Mouse (Mus musculus): ENCODE data around the gene Ccdc84.
"Not testable (repeated sequence)": the region's sequence is repeated elsewhere in the genome, so short reads cannot be mapped to it uniquely, and the experiment has no call there.

Gene Ccdc84

DNA sequence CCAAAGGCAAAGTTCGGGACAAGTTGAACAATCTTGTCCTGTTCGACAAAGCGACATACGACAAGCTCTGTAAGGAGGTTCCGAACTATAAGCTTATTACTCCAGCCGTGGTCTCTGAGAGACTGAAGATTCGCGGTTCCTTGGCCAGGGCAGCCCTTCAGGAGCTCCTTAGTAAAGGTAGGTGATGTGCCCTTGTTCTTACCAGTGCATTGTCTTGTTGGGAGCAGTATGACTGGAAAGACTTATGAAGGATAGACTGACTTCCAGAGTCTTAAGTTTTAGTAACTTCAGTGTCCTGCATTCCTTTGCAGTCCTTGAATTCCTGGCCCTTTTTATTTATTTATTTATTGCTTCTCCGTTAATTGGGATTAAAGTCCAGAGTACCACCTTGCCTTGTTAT lies 9.7 kb downstream of the Ccdc84 start:
- not testable (repeated sequence) for DNase-seq (ENCODE audit: low read depth)

DNA sequence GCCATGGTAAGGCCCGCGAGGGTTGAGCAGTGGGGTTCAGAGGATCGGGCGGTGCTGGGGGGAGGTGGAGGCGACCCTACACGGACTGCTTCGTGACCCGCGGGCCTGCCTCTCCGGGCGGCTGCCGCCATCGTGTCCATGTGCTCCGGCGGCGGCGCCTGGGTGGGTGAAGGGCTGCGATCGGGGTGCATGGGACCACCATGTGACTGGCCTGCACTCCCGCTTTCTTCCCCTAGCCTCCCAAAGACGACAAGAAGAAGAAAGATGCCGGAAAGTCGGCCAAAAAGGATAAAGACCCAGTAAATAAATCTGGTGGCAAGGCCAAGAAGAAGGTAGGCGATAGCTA lies 10.6 kb downstream of the Ccdc84 start:
- DNase-seq (ENCODE audit: low read depth), result no peak

DNA sequence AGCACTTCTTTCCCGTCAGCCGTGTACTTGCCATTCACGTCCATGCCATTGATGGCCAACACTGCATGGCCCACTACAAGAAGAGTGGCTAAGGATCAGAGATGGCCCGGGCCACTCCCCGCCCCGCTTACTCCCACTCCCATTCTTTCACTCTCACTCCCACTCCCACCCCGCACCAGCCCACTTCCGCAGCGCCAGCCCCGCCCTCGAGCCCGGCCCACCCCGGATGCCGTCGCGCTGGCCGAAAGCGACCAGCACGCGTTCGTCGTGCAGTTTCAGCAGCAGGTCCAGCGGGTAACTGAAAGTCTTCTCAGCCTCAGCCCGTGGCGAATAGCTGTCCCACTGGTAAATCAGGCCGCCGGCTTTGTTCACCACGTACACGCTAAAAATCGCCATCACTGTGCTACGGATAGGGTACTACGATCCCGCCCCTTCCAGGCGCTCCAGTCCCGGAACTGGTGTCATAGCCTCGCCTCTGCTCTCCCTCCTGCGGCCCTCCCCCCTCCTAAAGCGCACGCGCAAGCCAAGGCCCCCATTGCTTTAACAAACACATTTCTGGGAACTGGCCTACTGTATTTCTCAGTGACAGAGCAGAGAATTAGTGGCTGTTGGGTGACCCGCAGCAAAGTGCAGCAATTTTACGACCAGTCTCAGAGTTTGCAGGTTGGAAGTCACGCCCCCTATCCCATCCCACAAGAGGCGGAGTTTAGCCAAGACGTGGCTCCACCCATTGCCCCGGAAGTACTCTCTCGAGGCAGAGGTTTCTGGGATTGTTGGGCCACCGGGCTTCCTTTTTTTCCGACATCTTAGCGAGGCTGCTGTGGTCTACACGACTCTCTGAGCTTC lies 11.2 kb downstream of the Ccdc84 start, which contains the start of the genes Rps25 and Trappc4:
Gene Rps25, plus strand, starts transcription at position 234 of the 846 bp plus-strand sequence.
Gene Trappc4, minus strand, starts transcription at position 695 of the 846 bp plus-strand sequence.
- DNase-seq (ENCODE audit: low read depth), result peak; percentile 89

DNA sequence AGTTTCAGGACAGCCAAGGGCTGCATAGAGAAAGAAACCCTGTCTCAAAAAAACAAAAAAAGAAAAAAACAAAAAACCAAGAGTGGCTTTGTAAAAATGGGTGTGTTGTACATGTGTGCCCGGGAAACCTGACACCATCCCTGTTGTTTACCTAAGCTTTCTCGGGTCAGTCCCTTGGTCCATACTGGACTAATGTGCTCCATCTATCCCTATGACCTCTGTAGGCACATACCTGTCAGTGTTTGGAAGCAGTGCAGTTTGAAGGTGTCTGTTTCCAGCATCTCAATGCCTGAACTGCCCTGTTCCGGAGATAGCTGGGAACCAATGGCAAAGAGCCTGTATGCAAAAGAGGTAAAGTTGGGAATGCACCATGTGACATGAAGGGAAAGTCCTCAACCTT lies 13.4 kb downstream of the Ccdc84 start:
- DNase-seq (ENCODE audit: low read depth), result no peak

DNA sequence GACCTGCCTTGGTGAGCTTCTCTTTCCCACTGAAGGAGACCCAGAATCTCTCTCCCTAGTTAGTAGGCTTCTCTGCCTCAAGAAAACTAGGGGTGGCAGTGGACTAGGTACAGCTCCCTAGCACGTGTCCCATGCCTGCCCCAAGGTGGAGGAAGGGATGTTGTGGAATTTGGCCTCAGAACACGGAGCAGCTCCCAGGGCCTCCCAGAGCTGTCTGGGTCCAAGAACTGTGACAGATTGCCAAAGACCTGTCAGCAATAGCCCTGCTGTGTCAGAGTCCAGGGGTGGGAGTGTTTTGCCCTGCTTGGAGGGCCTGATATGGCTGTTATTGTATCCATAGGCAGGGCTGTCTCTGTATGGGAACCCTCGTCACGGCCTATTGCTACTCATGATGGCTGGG lies 17.3 kb downstream of the Ccdc84 start:
- DNase-seq (ENCODE audit: low read depth), result no peak

DNA sequence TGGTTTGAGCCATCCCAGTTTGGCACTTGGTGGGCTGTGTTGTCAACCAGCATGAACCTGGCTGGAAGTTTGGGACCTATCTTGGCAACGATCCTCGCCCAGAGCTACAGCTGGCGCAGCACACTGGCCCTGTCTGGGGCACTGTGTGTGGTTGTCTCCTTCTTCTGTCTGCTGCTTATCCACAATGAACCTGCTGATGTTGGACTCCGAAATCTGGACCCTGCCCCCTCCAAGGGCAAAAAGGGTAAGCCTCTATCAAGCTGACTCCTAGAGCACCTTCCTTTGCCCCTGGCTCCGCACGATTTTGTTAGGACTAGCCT lies 18.6 kb downstream of the Ccdc84 start:
- no peak for DNase-seq (ENCODE audit: low read depth)

DNA sequence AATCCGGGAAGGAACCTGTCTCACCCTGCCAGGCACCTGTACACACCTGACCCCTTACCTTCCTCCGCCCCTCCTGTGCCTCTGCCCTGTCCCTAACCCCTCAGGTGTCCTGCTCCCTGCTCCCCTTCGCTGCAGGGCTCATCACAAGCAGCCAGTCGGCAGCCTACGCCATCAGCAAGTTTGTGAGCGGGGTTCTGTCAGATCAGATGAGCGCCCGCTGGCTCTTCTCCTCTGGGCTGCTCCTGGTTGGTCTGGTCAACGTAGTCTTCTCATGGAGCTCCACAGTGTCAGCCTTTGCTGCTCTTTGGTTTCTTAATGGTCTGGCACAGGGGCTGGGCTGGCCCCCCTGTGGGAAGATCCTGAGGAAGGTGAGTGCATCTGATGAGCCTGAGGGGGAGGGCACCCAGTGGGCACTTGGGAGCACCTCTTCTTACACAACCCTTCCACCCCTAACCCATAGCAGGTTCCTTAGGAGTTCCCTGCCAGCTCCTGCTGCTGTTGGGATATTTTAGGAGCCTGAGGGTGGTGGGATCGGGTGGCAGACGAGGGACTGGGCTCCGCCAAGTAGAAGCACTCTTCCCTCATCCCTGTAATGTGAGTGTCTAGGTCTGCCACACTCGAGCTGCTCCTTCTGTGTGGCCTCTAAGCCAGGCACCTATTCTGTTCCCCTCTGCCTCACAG lies 19.1 kb downstream of the Ccdc84 start:
- DNase-seq (ENCODE audit: low read depth), result no peak

DNA sequence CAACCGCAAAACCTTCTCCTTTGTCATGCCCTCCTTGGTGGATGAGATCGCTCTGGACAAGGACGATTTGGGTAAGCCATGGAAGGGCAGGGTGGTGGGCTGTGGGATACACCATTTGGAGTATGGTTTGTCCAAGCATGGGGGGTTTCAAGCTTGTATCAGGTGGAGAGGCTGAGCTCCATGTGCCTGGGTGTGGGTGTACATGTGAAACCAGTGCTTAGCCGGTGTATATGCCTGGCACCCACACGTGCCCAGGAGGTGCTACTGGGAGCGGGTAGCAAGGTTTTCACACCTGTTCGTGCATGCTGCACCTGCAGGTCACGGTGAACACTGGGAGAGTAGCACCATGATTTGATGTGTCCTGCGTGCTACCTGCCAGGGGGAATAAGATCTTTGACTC lies 19.8 kb downstream of the Ccdc84 start:
- no peak for DNase-seq (ENCODE audit: low read depth)

DNA sequence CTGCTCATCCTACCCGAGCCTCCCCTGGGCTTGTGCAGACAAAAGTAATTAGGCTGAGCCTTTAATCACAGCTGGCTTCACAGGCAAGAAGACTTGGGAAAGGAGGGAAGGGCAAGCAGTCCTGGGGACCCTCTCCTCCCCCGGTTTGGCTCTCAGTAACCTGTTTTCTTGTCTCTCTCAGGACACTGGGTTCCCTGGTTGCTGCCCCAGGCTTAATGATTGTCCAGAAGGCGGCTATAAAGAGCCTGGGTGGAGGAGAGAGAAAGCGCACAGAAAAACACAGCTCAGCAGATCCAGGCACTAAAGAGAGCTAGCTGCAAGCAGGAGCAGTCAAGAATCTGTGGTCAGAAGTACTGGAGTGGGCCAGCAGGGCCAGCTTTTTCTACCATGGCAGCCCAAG lies 20.3 kb downstream of the Ccdc84 start:
- DNase-seq (ENCODE audit: low read depth), result no peak

DNA sequence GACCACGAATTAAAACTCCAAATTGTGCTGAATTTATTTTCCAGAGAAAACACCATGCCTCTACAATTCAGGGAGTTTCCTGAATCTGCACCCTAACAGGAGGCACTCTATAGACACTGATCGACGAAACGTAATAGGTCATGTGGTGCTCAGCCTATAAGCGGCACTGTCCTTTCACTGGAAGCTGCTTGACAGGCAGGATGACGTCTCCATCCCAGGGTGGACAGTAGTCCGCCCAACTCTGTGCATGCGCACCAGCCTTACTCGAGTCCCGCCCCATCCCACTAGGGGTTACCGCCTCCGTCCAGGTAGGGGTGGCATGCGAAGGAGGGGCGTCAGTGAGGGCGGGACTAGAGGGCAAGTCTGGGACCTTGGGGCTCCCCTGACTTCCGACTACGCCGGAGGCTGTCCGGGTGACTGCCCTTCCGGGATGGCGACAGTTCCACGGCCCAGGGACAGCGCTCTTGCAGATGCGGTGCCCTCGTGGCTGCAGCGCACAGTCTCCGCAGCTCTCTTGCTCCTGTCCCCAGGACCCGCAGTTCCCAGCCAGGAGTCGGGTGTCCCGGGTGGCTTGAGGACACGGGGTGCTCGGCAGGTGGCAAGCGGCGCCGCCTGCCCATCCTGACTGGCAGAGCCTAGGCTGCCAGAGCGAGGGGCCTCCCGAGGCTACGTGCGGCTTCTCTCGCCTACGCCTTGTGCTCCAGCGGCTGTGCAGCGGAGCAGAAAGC lies 21.5 kb downstream of the Ccdc84 start, which contains the start of gene Slc37a4:
Gene Slc37a4, plus strand, starts transcription at position 169 of the 728 bp plus-strand sequence.
- DNase-seq (ENCODE audit: low read depth), result peak; percentile 85

DNA sequence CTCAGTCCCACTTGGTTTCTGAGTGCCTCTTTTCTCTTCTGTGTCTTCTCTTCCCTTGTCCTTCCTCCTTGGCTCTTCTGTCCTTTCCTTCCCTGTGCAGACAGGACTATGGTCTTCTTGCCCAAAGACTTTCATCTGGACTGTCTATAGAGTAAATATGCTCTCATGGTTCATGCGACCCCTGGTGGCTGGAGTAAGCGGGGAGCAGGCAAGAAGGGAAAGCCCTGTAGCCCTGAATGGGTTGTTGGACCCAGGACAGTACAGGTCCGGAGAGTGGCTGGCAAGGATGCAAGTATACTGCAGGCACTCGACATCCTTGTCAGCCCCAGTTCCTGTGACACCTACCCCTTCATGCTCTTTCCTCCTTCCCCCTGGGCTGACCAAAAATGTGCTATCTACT lies 26.9 kb downstream of the Ccdc84 start:
- DNase-seq (ENCODE audit: low read depth), result no peak

DNA sequence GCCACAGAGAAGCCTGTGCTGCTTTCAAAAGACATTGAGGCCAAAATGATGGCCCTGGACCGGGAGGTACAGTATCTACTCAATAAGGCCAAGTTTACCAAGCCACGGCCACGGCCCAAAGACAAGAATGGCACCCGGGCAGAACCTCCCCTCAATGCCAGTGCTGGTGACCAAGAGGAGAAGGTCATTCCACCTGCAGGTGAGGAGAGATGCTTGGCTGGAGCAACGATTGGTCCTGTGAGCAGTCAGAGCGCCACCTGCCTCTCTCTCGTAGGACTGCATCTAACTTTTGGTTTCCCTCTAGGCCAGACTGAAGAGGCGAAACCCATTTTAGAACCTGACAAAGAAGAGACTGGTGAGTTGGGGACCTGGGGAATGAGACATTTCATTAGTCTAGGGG lies 29.1 kb downstream of the Ccdc84 start:
- no peak for DNase-seq (ENCODE audit: low read depth)

DNA sequence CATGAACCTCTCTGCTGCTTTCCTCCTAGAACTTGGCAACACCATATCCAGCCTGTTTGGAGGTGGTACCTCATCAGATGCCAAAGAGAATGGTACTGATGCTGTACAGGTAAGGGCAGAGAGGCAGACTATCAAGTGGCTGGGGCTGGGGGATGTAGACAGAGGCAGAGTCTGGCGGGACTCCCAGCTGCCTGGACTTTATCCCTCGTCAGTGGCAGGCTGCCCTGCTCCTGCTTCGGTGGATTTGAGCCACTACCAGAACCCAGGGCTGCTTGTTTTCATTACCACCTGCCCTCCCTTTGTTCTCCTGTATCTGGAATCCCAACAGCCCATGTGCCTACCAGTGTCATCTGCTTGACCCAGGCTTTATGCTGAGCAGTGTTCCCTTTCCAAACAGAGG lies 31.1 kb downstream of the Ccdc84 start:
- DNase-seq (ENCODE audit: low read depth), result no peak

DNA sequence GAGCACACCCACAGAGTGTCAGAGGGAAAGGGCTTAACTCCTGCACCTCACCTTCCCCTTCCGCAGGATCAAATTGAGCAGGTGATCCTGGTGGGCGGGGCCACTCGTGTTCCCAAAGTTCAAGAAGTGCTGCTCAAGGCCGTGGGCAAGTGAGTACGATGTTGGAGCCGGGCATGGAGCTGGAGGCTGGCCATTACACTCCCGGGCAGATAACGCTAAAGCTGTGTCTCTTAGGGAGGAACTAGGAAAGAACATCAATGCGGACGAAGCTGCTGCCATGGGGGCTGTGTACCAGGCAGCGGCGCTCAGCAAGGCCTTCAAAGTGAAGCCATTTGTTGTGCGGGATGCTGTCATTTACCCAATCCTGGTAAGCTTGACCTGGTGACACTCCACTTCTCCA lies 33.8 kb downstream of the Ccdc84 start:
- DNase-seq (ENCODE audit: low read depth), result no peak

DNA sequence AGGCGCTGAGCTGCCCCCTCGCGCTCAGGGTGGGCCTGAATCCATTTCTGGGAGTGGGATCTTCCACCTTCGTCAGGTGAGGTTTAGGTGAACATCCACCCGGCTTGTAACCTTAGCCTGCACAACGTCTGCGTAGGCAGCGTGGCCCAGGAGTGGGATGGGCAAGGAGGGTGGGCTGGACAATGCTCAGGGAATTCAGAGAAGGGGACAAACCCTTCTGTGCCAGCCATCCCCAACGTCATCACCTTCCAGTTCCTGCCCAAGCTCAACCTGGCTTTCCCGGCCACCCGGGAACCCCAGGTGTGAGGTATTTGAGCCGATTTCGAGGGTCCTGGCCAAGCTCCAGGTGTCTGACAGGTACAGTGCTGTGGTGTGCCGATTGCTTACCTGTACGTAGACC lies 38.5 kb downstream of the Ccdc84 start:
- no peak for DNase-seq (ENCODE audit: low read depth)

DNA sequence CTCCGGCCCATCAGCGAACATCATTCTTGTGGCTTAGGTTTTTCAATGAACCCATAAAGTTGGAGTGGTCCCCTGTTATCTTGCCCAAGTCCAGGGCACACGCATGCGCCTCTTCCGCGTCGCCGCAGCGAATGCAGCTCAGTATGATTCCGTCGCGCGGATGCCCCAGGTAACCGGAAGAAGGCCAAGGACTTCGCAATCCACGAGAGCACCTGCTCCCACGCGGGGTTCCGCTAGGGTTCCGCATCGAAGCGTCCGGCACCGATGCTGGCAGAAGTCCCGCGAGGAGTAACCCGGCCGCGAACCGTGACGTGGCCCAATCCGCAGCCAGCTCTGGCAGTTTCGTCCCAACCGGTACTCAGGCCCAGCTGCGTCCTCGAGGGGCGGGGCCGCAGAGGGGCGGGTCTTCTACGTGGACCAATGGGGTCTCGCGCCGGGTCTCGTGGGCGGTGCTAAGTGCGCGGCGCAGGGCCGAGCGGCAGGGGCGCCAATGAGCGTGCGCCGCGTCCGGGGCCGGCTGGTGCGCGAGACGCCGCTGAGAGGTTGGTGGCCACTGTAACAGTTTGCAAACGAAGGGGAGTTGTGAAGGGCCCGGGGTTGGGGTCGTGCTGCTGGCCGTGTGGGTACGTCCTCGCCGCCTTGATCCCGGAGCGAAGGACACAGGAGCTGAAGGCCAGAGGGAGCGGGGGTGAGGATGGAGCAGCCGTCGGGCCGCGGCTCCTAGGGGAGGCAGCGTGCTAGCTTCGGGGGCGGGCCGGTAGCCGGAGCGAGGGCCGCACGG lies 39.1 kb downstream of the Ccdc84 start, which contains the start of gene Hyou1:
Gene Hyou1, plus strand, starts transcription at position 437 of the 781 bp plus-strand sequence.
- DNase-seq (ENCODE audit: low read depth), result peak; percentile 86

DNA sequence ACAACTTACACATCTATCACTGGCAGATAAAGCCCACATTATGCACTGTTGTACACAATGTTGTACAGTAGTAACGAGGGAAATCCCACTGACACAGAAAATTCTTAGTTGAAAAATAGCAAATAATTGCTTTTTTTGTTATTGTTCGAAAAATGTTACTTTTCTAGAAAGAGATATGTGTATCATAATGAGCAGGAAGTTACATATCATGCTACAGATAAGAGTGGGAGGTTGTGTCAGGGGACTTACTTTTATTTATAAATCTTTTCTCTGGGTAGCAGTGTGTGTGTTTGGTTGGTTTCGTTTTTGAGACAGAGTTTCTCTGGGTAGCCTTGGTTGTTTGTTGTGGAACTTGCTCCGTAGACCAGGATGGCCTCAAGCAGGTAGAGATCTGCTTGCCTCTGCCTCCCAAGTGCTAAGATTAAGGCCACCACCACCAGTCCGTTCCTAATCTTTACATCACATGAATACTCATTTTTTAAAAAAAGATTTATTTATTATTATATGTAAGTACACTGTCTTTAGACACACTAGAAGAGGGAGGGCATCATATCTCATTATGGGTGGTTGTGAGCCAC lies 40.1 kb downstream of the Ccdc84 start:
- DNase-seq (ENCODE audit: low read depth), result no peak

DNA sequence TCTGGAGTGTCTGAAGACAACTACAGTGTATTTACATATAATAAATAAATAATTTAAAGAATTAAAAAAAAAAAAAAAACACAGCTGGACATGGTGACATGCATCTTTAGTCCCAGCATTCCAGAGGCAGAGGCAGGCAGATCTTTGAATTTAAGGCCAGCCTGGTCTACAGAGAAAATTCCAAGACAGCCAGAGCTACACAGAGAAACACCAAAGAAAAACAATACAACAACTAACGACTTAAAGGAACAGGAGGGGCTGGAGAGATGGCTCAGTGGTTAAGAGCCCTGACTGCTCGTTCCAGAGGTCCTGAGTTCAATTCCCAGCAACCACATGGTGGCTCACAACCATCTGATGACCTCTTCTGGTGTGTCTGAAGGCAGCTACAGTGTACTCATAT lies 41.0 kb downstream of the Ccdc84 start:
- DNase-seq (ENCODE audit: low read depth), result not testable (repeated sequence)

DNA sequence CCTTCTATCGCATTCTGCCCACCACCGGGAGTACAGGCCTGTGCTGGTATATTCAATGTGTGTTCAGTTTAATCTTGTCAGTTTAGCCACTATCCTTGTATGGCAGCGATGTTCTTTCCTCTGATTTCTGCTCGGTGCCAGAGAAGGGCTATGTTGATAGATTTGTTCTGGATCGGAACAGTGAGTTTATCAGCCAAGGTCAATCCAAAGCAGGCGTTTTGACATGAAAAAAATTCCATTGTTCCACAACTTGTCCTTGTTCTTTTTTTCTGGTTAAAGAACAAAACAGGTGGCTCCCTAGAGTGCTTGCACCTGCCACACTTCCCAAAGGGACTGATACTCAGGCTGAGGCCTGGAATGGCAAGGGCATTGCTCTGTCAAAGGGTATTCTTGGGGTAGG lies 42.2 kb downstream of the Ccdc84 start:
- DNase-seq (ENCODE audit: low read depth), result no peak

DNA sequence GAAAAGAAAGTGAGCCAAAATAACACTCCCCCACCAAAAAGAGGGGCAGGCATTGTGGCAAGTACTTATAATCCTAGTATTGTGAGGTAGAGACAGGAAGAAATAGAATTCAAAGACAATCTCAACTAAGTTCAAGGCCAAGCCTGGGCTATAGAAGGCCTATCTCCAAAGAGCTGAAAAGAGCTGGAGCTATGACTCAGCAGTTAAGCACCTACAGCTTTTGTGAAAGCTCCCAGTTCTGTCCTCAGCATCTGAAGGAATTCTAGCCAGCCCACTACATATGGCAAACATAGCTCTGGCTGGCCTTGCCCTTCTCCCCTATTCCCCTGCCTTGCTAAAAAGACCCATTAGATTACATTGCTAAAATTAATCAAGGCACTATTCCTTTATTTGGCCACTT lies 45.0 kb downstream of the Ccdc84 start:
- DNase-seq (ENCODE audit: low read depth), result no peak

DNA sequence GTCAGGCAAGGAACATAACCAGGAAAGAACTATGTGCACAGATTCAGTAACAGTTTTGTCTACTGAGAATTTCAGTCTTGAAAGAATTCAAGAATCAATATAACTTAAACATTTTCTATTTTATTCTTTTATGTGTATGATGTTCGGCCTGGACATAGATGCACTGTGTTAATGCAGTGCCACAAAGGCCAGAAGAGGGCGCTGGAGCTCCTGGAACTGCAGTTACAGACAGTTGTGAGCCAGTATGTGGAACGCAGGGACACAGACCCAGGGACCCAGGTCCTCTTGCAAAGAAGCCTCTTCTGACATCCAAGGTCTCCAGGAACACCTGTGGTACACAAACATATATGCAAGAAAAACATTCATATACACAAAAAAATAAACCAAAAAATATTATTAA lies 53.9 kb downstream of the Ccdc84 start:
- no peak for DNase-seq (ENCODE audit: low read depth)

DNA sequence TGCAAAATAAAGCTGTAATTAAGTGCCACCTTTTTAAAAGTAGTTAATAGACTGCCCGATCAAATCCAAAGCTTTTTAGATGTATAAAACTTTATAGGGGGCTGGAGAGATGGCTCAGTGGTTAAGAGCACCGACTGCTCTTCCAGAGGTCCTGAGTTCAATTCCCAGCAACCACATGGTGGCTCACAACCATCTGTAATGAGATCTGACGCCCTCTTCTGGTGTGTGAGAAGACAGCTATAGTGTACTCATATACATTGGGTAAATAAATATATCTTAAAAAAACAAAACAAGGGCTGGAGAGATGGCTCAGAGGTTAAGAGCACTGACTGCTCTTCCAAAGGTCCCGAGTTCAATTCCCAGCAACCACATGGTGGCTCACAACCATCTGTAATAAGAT lies 56.4 kb downstream of the Ccdc84 start:
- not testable (repeated sequence) for DNase-seq (ENCODE audit: low read depth)

Measured in fibroblast of lung, adult 2 months (primary cell).